Mouse (Mus musculus) forebrain, embryonic 13.5 days (tissue): ENCODE measurements around the gene Cldn11. TPM values are rescaled to one million over a fixed set of nuclear protein-coding genes. Genes with fewer than 3 reads are reported as not detected.

Experiments
- ATAC-seq: fragments of 200-750 bp; cut with Nextera tagmentation; 2 replicates; pipeline ENCODE4 v1.8.0; 2017
- H3K27ac ChIP-seq: fragments of 300-500 bp; sonication (generic); 2 replicates; pipeline ENCODE4 v1.5.1; 2015; ENCODE audit warnings: inconsistent platforms, mild to moderate bottlenecking, moderate library complexity
- H3K27me3 ChIP-seq: fragments of 300-500 bp; sonication (generic); 2 replicates; pipeline ENCODE4 v1.6.1; 2015; ENCODE audit warnings: mild to moderate bottlenecking, inconsistent platforms
- H3K36me3 ChIP-seq: fragments of 300-500 bp; sonication (generic); 2 replicates; pipeline ENCODE4 v1.6.1; 2015; ENCODE audit warnings: mild to moderate bottlenecking, inconsistent platforms; ENCODE audit not compliant: poor library complexity, severe bottlenecking
- H3K4me1 ChIP-seq: fragments of 300-500 bp; sonication (generic); 2 replicates; pipeline ENCODE4 v1.6.1; 2015; ENCODE audit warnings: inconsistent platforms
- H3K4me2 ChIP-seq: fragments of 300-500 bp; sonication (generic); 2 replicates; pipeline ENCODE4 v1.6.1; 2015; ENCODE audit warnings: inconsistent platforms, mild to moderate bottlenecking, moderate library complexity
- H3K4me3 ChIP-seq: fragments of 300-500 bp; sonication (generic); 2 replicates; pipeline ENCODE4 v1.5.1; 2015; ENCODE audit warnings: mild to moderate bottlenecking, inconsistent platforms
- H3K9ac ChIP-seq: fragments of 300-500 bp; sonication (generic); 2 replicates; pipeline ENCODE4 v1.6.1; 2015; ENCODE audit warnings: mild to moderate bottlenecking, inconsistent platforms
- H3K9me3 ChIP-seq: fragments of 300-500 bp; sonication (generic); replicated peaks from 2 replicates; pipeline ENCODE4 v1.6.1; 2016; ENCODE audit warnings: inconsistent platforms
- WGBS: fragments of 180-500 bp; shearing (Covaris S2); methylation state at CpG from one replicate; pipeline ENCODE4 v1.1.7; 2015; 5-methylcytosine and 5-hydroxymethylcytosine counted together
- polyA plus RNA-seq: library from polyadenylated mRNA; unstranded; fragments of >200 nt; fragmentation: Nextera tagmentation; extraction: Ambion mirVana; gene quantifications from 2 replicates; pipeline ENCODE4 v1.2.1, GENCODE M21; 2015

Gene Cldn11
- polyA plus RNA-seq, 1 experiment from 2014 or later = 35.9 TPM

DNA sequence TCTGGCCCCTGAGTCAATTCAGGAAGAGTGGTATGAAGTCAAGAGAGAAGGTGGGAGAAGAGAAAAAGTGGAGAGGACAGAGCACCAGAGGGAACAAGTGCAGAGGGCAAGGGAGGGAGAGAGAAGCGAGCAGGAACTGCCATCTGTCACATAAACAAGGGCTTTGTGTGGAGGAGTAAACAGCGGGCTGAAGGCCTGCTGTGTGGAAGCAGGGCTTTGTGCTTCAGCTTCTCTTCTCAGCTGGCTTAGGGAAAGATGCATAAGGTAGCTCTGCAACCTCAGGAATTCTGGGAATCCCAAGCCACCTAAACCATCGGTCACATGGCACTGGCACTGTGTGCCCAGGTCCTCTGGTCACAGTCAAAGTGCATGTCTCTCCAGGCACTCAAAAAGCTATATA lies 64.1 kb downstream of the Cldn11 start:
- Histone ChIP-seq H3K4me3 (no peak overlapping the region), H3K4me2 (no peak overlapping the region), H3K27me3 (no peaks in the 10 kb centered on the region), H3K36me3 (no peaks in the 10 kb centered on the region), H3K9me3 (no peaks in the 10 kb centered on the region), H3K4me1 (peaks cover 15% of the 10 kb centered on the region), H3K27ac (no peak overlapping the region), H3K9ac (no peak overlapping the region)
- 18% methylated on average over 3 of the region's 3 CpGs for WGBS
- peak; percentile 68 for ATAC-seq

Other genes starting within 250 kb of the Cldn11 start
- gene Phc3, start 180.5 kb upstream of the Cldn11 start, polyA plus RNA-seq = 6.4 and 7.1 TPM in 2 replicates
- 22.1 and 22.8 TPM in 2 replicates for gene Prkci, start 154.2 kb upstream of the Cldn11 start, polyA plus RNA-seq
- gene Skil, start 54.9 kb upstream of the Cldn11 start, polyA plus RNA-seq = 31.4 and 32.3 TPM in 2 replicates
- gene Slc7a14, start 160.5 kb downstream of the Cldn11 start, polyA plus RNA-seq = 1.5 and 1.7 TPM in 2 replicates